ENCODE assay signal across 27 mouse cellular contexts in genomic region chr9:30886276-30886675, GRCm38 (mm10). TPM values are rescaled to one million over a fixed set of nuclear protein-coding genes. Genes with fewer than 3 reads are reported as not detected.
DNase-seq lines count a peak whose midpoint lies in the region; ATAC-seq and TF ChIP-seq lines count a peak whose summit lies in the region.
"Had no signal": no experiment of that assay in that cellular context is flagged by ENCODE, and none has a peak within 500 bp of the region (broad histone marks: within the 10 kb centered on the region; RNA-seq: fewer than 3 reads in every experiment).

No protein-coding gene starts in this region.

- no peaks in the 10 kb centered on the region for H3K27me3 ChIP-seq in liver, adult 2 months (ENCODE audit: control insufficient read depth, insufficient read depth, low read length)
- no peaks in the 10 kb centered on the region for H3K27me3 ChIP-seq in liver, embryonic 12.5 days (replicated peaks)
- H3K27me3 ChIP-seq in intestine, embryonic 16.5 days (replicated peaks; ENCODE audit: control insufficient read depth, insufficient read depth, low read length): peaks cover 2% of the 10 kb centered on the region; the same call in 1 of the 2 replicates
- H3K27me3 ChIP-seq in liver, embryonic 15.5 days: no peaks in the 10 kb centered on the region
- H3K27me3 ChIP-seq in stomach, embryonic 16.5 days (ENCODE audit: control insufficient read depth, insufficient read depth, low read length): no peaks in the 10 kb centered on the region
- H3K27me3 ChIP-seq: forebrain, embryonic 13.5 days had no signal

- no peaks in the 10 kb centered on the region for H3K79me2 ChIP-seq in liver, adult 2 months (ENCODE audit: control insufficient read depth, insufficient read depth, low read length)

- no peak for TF ChIP-seq POLR2A in liver, adult 2 months (IDR thresholded peaks at IDR 0.05; ENCODE audit: extremely low read depth, insufficient read depth, low read length)

- no peak overlapping the region for H3K9ac ChIP-seq in liver, adult 2 months (ENCODE audit: low read depth, low read length)
- H3K9ac ChIP-seq in liver, embryonic 12.5 days: no peak overlapping the region
- H3K9ac ChIP-seq in intestine, embryonic 16.5 days (ENCODE audit: low read depth, low read length): no peak overlapping the region
- no peak overlapping the region for H3K9ac ChIP-seq in liver, embryonic 15.5 days
- no peak overlapping the region for H3K9ac ChIP-seq in stomach, embryonic 16.5 days (ENCODE audit: low read length)
- H3K9ac ChIP-seq: forebrain, embryonic 13.5 days; hindbrain, embryonic 14.5 days had no signal

- no peaks in the 10 kb centered on the region for H3K9me3 ChIP-seq in liver, embryonic 12.5 days (replicated peaks)
- H3K9me3 ChIP-seq in intestine, embryonic 16.5 days (ENCODE audit: control insufficient read depth, low read length): no peaks in the 10 kb centered on the region
- H3K9me3 ChIP-seq in liver, embryonic 15.5 days (replicated peaks): no peaks in the 10 kb centered on the region
- H3K9me3 ChIP-seq in stomach, embryonic 16.5 days (replicated peaks; ENCODE audit: control insufficient read depth, low read length): no peaks in the 10 kb centered on the region
- H3K9me3 ChIP-seq: forebrain, embryonic 10.5 days; forebrain, embryonic 13.5 days; hindbrain, embryonic 10.5 days had no signal

- TF ChIP-seq CTCF in liver, adult 2 months (IDR thresholded peaks at IDR 0.05; ENCODE audit: low read depth, low read length): no peak
- no peak for TF ChIP-seq CTCF in layer of hippocampus, adult 2 months (conservative IDR thresholded peaks at IDR 0.05)

- WGBS in liver, adult 2 months: 23% methylated on average over 3 of the region's 3 CpGs
- WGBS in liver, embryonic 12.5 days (ENCODE audit: insufficient replicate concordance): 51% methylated on average over 3 of the region's 3 CpGs
- 56% methylated on average over 3 of the region's 3 CpGs for WGBS in intestine, embryonic 16.5 days
- WGBS in liver, embryonic 15.5 days (ENCODE audit: insufficient replicate concordance): 52% methylated on average over 3 of the region's 3 CpGs
- 63% methylated on average over 3 of the region's 3 CpGs for WGBS in stomach, embryonic 16.5 days

- no peak for ATAC-seq in liver, embryonic 12.5 days
- ATAC-seq in intestine, embryonic 16.5 days: peak; percentile 66; the same call in 1 of the 2 replicates
- ATAC-seq in liver, embryonic 15.5 days (ENCODE audit: insufficient read depth): peak; percentile 70
- peak; percentile 37; the same call in 1 of the 2 replicates for ATAC-seq in stomach, embryonic 16.5 days (ENCODE audit: insufficient read depth, low FRiP score)
- ATAC-seq: CD4-positive, CD25-positive, alpha-beta regulatory T cell, adult 4 months; forebrain, embryonic 13.5 days; forebrain, embryonic 16.5 days had no signal

- no peaks in the 10 kb centered on the region for H3K36me3 ChIP-seq in liver, adult 2 months (ENCODE audit: control insufficient read depth, insufficient read depth, low read length)
- no peaks in the 10 kb centered on the region for H3K36me3 ChIP-seq in liver, embryonic 12.5 days
- no peaks in the 10 kb centered on the region for H3K36me3 ChIP-seq in intestine, embryonic 16.5 days (ENCODE audit: control insufficient read depth, insufficient read depth, low read length)
- no peaks in the 10 kb centered on the region for H3K36me3 ChIP-seq in liver, embryonic 15.5 days (replicated peaks)
- H3K36me3 ChIP-seq in stomach, embryonic 16.5 days (ENCODE audit: control insufficient read depth, insufficient read depth, low read length): no peaks in the 10 kb centered on the region
- H3K36me3 ChIP-seq: forebrain, embryonic 10.5 days; hindbrain, embryonic 10.5 days had no signal

- H3K4me2 ChIP-seq in liver, embryonic 12.5 days: no peak overlapping the region
- no peak overlapping the region for H3K4me2 ChIP-seq in intestine, embryonic 16.5 days (ENCODE audit: low read depth, low read length)
- H3K4me2 ChIP-seq in liver, embryonic 15.5 days: no peak overlapping the region
- no peak overlapping the region for H3K4me2 ChIP-seq in stomach, embryonic 16.5 days (ENCODE audit: low read depth, low read length)
- H3K4me2 ChIP-seq: forebrain, embryonic 13.5 days; heart, embryonic 11.5 days; hindbrain, embryonic 14.5 days had no signal

- no peak overlapping the region for H3K27ac ChIP-seq in liver, adult 2 months (replicated peaks; ENCODE audit: insufficient read depth, low read depth, low read length)
- no peak overlapping the region for H3K27ac ChIP-seq in liver, embryonic 12.5 days
- H3K27ac ChIP-seq in intestine, embryonic 16.5 days (ENCODE audit: low read length): no peak overlapping the region
- H3K27ac ChIP-seq in liver, embryonic 15.5 days (replicated peaks): no peak overlapping the region
- no peak overlapping the region for H3K27ac ChIP-seq in stomach, embryonic 16.5 days (ENCODE audit: low read length)
- H3K27ac ChIP-seq in layer of hippocampus, adult 2 months: no peak overlapping the region
- H3K27ac ChIP-seq: forebrain, embryonic 10.5 days; forebrain, embryonic 13.5 days; hindbrain, embryonic 10.5 days; hindbrain, embryonic 14.5 days had no signal

- peak; percentile 90 for DNase-seq in liver, adult 2 months (ENCODE audit: extremely low read depth, low read depth, low spot score)
- DNase-seq in layer of hippocampus, adult 2 months (ENCODE audit: low spot score in 2 of 2): no peak
- no peak for DNase-seq in embryo, embryonic 11 days
- DNase-seq in cerebellum, adult 9-10 months: no peak
- DNase-seq: adrenal gland, adult 2 months; adrenal gland, postnatal 14 days; cerebellum, adult 11 months; cerebellum, adult 2 months; cerebellum, postnatal 10 days; cerebellum, postnatal 36 days; gastrocnemius, postnatal 10 days; gastrocnemius, postnatal 36 days; heart, postnatal 36 days had no signal

- no peak overlapping the region for H3K4me3 ChIP-seq in liver, adult 2 months (ENCODE audit: insufficient read depth, low read depth, low read length)
- H3K4me3 ChIP-seq in liver, embryonic 12.5 days: no peak overlapping the region
- H3K4me3 ChIP-seq in intestine, embryonic 16.5 days (ENCODE audit: low read length): no peak overlapping the region
- no peak overlapping the region for H3K4me3 ChIP-seq in liver, embryonic 15.5 days (replicated peaks)
- H3K4me3 ChIP-seq in stomach, embryonic 16.5 days (replicated peaks; ENCODE audit: low read length): no peak overlapping the region
- no peak overlapping the region for H3K4me3 ChIP-seq in layer of hippocampus, adult 2 months
- H3K4me3 ChIP-seq: forebrain, embryonic 10.5 days; forebrain, embryonic 13.5 days; hindbrain, embryonic 10.5 days had no signal

- H3K4me1 ChIP-seq in liver, adult 2 months (ENCODE audit: control insufficient read depth, insufficient read depth, low read length): peaks cover 3% of the 10 kb centered on the region; the same call in 1 of the 2 replicates
- H3K4me1 ChIP-seq in liver, embryonic 12.5 days: no peaks in the 10 kb centered on the region
- no peaks in the 10 kb centered on the region for H3K4me1 ChIP-seq in intestine, embryonic 16.5 days (ENCODE audit: control insufficient read depth, insufficient read depth, low read length)
- no peaks in the 10 kb centered on the region for H3K4me1 ChIP-seq in liver, embryonic 15.5 days (replicated peaks)
- no peaks in the 10 kb centered on the region for H3K4me1 ChIP-seq in stomach, embryonic 16.5 days (ENCODE audit: control insufficient read depth, insufficient read depth, low read length)
- H3K4me1 ChIP-seq: forebrain, embryonic 10.5 days; forebrain, embryonic 13.5 days; hindbrain, embryonic 10.5 days had no signal

RNA-seq across cellular contexts. Expression of gene Adamts15, which starts 36.0 kb away (rescaled TPM):
- total RNA-seq in liver, adult 2 months (2014; rRNA removed): 0.37 and 0.67 TPM in 2 replicates
- 0.29 and 0.35 TPM in 2 replicates for polyA plus RNA-seq in liver, adult 2 months (2012; rRNA removed)
- polyA plus RNA-seq in liver, embryonic 12.5 days (2016; fragmentation: Nextera tagmentation; extraction: Ambion mirVana): 0.99 and 1.5 TPM in 2 replicates
- 3.8 TPM in 2 replicates for polyA plus RNA-seq in intestine, embryonic 16.5 days (2015; fragmentation: Nextera tagmentation; extraction: Ambion mirVana)
- 0.60 and 0.79 TPM in 2 replicates for polyA plus RNA-seq in liver, embryonic 15.5 days (2015; fragmentation: Nextera tagmentation; extraction: Ambion mirVana)
- polyA plus RNA-seq in stomach, embryonic 16.5 days (2015; fragmentation: Nextera tagmentation; extraction: Ambion mirVana): 9.1 and 10.2 TPM in 2 replicates
- 1 to 10 TPM; 3.4 to 4.0 TPM for total RNA-seq in layer of hippocampus, adult 2 months (2021)
- total RNA-seq: granulocyte monocyte progenitor cell, adult 5-6 weeks; MEL had no signal
- polyA plus RNA-seq: C2C12; CD4-positive, CD25-positive, alpha-beta regulatory T cell, adult 4 months had no signal

RNA-seq across cellular contexts. Expression of gene Adamts8, which starts 56.1 kb away (rescaled TPM):
- 0.07 TPM in 1 of 2 replicates, not detected in the other for total RNA-seq in liver, adult 2 months (2014; rRNA removed)
- polyA plus RNA-seq in liver, adult 2 months (2012; rRNA removed): not detected in 2 replicates
- polyA plus RNA-seq in liver, embryonic 12.5 days (2016; fragmentation: Nextera tagmentation; extraction: Ambion mirVana): 0.13 and 0.16 TPM in 2 replicates
- polyA plus RNA-seq in intestine, embryonic 16.5 days (2015; fragmentation: Nextera tagmentation; extraction: Ambion mirVana): 6.8 and 7.9 TPM in 2 replicates
- polyA plus RNA-seq in liver, embryonic 15.5 days (2015; fragmentation: Nextera tagmentation; extraction: Ambion mirVana): 0.13 and 0.15 TPM in 2 replicates
- 6.3 and 6.5 TPM in 2 replicates for polyA plus RNA-seq in stomach, embryonic 16.5 days (2015; fragmentation: Nextera tagmentation; extraction: Ambion mirVana)
- 1 to 10 TPM; 4.0 to 4.6 TPM for total RNA-seq in layer of hippocampus, adult 2 months (2021)
- total RNA-seq: granulocyte monocyte progenitor cell, adult 5-6 weeks; MEL had no signal
- polyA plus RNA-seq: C2C12 had no signal
